Mouse (Mus musculus): ENCODE measurements around the gene Cnr1. TPM values are rescaled to one million over a fixed set of nuclear protein-coding genes. Genes with fewer than 3 reads are reported as not detected.

Cnr1 gene
- polyA plus RNA-seq, 1 experiment from 2014 or later: 0.43 TPM

Other genes starting within 250 kb of the Cnr1 start
- 1.9 TPM in 2 replicates for gene Spaca1, start 125.6 kb downstream of the Cnr1 start, polyA plus RNA-seq (2016; fragmentation: Nextera tagmentation; extraction: Ambion mirVana)